Mouse (Mus musculus): ENCODE data around the gene Fsip1. TPM values are rescaled to one million over a fixed set of nuclear protein-coding genes. Genes with fewer than 3 reads are reported as not detected.
A peak's percentile ranks its signal among the peaks of the same experiment; 100 is the strongest.

Fsip1 gene
- polyA plus RNA-seq, 1 experiment from 2014 or later: 2.5 TPM

GRCm38 (mm10) chr2:118203739-118204461 is 52.9 kb downstream of the Fsip1 start:
- WGBS: 7% methylated on average over 16 of the region's 16 CpGs
- H3K4me2 ChIP-seq (replicated peaks): peak overlapping the region; percentile 44
- peaks cover 32% of the 10 kb centered on the region for H3K4me1 ChIP-seq (replicated peaks; ENCODE audit: control insufficient read depth, insufficient read depth, low read length)
- no peaks in the 10 kb centered on the region for H3K27me3 ChIP-seq (ENCODE audit: control insufficient read depth, insufficient read depth, low read length)
- no peak overlapping the region for H3K4me3 ChIP-seq (replicated peaks; ENCODE audit: low read length)
- DNase-seq (ENCODE audit: low spot score) (peak; percentile 78), ATAC-seq (ENCODE audit: low FRiP score) (peak; percentile 88)
- H3K9ac ChIP-seq: peak overlapping the region; percentile 31
- H3K36me3 ChIP-seq (replicated peaks; ENCODE audit: control insufficient read depth, insufficient read depth): no peaks in the 10 kb centered on the region
- H3K27ac ChIP-seq: peak overlapping the region; percentile 84
- no peaks in the 10 kb centered on the region for H3K9me3 ChIP-seq (ENCODE audit: control insufficient read depth, low read length)

- no peaks in the 10 kb centered on the region for H3K36me3 ChIP-seq (replicated peaks; ENCODE audit: control insufficient read depth, insufficient read depth)
- ATAC-seq (ENCODE audit: low FRiP score): no peak
- no peaks in the 10 kb centered on the region for H3K27me3 ChIP-seq (ENCODE audit: control insufficient read depth, insufficient read depth, low read length)
- 38% methylated on average over 2 of the region's 2 CpGs for WGBS
- H3K9me3 ChIP-seq (ENCODE audit: control insufficient read depth, low read length): no peaks in the 10 kb centered on the region
- no peak overlapping the region for H3K4me3 ChIP-seq (replicated peaks; ENCODE audit: low read length)
- no peak overlapping the region for H3K9ac ChIP-seq
- peaks cover 32% of the 10 kb centered on the region for H3K4me1 ChIP-seq (replicated peaks; ENCODE audit: control insufficient read depth, insufficient read depth, low read length)
- peak overlapping the region; percentile 44; the same call in 1 of the 2 replicates for H3K4me2 ChIP-seq (replicated peaks)
- DNase-seq (ENCODE audit: low spot score): peak; percentile 58
- peak overlapping the region; percentile 84 for H3K27ac ChIP-seq
These were observed 53.8 kb downstream of the Fsip1 start for GRCm38 (mm10) chr2:118202934-118203333.

- Histone ChIP-seq H3K9me3 (ENCODE audit: control insufficient read depth, low read length) (no peaks in the 10 kb centered on the region), H3K27ac (0 out of 2 replicates have a peak overlapping the region, but pooled peaks have one; percentile 23), H3K36me3 (replicated peaks; ENCODE audit: control insufficient read depth, insufficient read depth) (no peaks in the 10 kb centered on the region), H3K4me2 (replicated peaks) (no peak overlapping the region), H3K9ac (no peak overlapping the region), H3K27me3 (ENCODE audit: control insufficient read depth, insufficient read depth, low read length) (no peaks in the 10 kb centered on the region), H3K4me1 (replicated peaks; ENCODE audit: control insufficient read depth, insufficient read depth, low read length) (peaks cover 32% of the 10 kb centered on the region), H3K4me3 (replicated peaks; ENCODE audit: low read length) (no peak overlapping the region)
- ATAC-seq (ENCODE audit: low FRiP score) (no peak), DNase-seq (ENCODE audit: low spot score) (no peak)
These were observed 54.8 kb downstream of the Fsip1 start for GRCm38 (mm10) chr2:118201983-118202382.

GRCm38 (mm10) chr2:118199867-118200266 is 56.9 kb downstream of the Fsip1 start:
- H3K4me2 ChIP-seq (replicated peaks): no peak overlapping the region
- H3K27ac ChIP-seq: no peak overlapping the region
- 0 out of 2 replicates have a peak, but pooled peaks have one; percentile 44 for ATAC-seq (ENCODE audit: low FRiP score)
- H3K9me3 ChIP-seq (ENCODE audit: control insufficient read depth, low read length): no peaks in the 10 kb centered on the region
- no peak overlapping the region for H3K9ac ChIP-seq
- no peaks in the 10 kb centered on the region for H3K36me3 ChIP-seq (replicated peaks; ENCODE audit: control insufficient read depth, insufficient read depth)
- no peak overlapping the region for H3K4me3 ChIP-seq (replicated peaks; ENCODE audit: low read length)
- DNase-seq (ENCODE audit: low spot score): peak; percentile 88
- peaks cover 25% of the 10 kb centered on the region for H3K4me1 ChIP-seq (replicated peaks; ENCODE audit: control insufficient read depth, insufficient read depth, low read length)
- H3K27me3 ChIP-seq (ENCODE audit: control insufficient read depth, insufficient read depth, low read length): no peaks in the 10 kb centered on the region
- WGBS: 2% methylated on average over 5 of the region's 5 CpGs

- 80% methylated on average over 3 of the region's 3 CpGs for WGBS
These were observed 59.8 kb downstream of the Fsip1 start for GRCm38 (mm10) chr2:118196966-118197365.

GRCm38 (mm10) chr2:118182136-118182535 is 74.6 kb downstream of the Fsip1 start:
- Histone ChIP-seq H3K27me3 (ENCODE audit: control insufficient read depth, insufficient read depth, low read length) (no peaks in the 10 kb centered on the region), H3K36me3 (replicated peaks; ENCODE audit: control insufficient read depth, insufficient read depth) (no peaks in the 10 kb centered on the region), H3K4me3 (replicated peaks; ENCODE audit: low read length) (no peak overlapping the region), H3K9me3 (ENCODE audit: control insufficient read depth, low read length) (no peaks in the 10 kb centered on the region), H3K9ac (no peak overlapping the region), H3K27ac (no peak overlapping the region), H3K4me1 (replicated peaks; ENCODE audit: control insufficient read depth, insufficient read depth, low read length) (no peaks in the 10 kb centered on the region), H3K4me2 (replicated peaks) (no peak overlapping the region)
- WGBS: 91% methylated on average over 2 of the region's 2 CpGs
- DNase-seq (ENCODE audit: low spot score) (no peak), ATAC-seq (ENCODE audit: low FRiP score) (no peak)

More at GRCm38 (mm10) chr2:118196966-118197365, 59.8 kb downstream of the Fsip1 start:
- ATAC-seq (ENCODE audit: low FRiP score) (no peak), DNase-seq (ENCODE audit: low spot score) (no peak)
- H3K27me3 ChIP-seq (ENCODE audit: control insufficient read depth, insufficient read depth, low read length): no peaks in the 10 kb centered on the region
- no peaks in the 10 kb centered on the region for H3K4me1 ChIP-seq (replicated peaks; ENCODE audit: control insufficient read depth, insufficient read depth, low read length)
- H3K9me3 ChIP-seq (ENCODE audit: control insufficient read depth, low read length): no peaks in the 10 kb centered on the region
- no peak overlapping the region for H3K4me2 ChIP-seq (replicated peaks)
- H3K36me3 ChIP-seq (replicated peaks; ENCODE audit: control insufficient read depth, insufficient read depth): no peaks in the 10 kb centered on the region
- no peak overlapping the region for H3K27ac ChIP-seq
- H3K9ac ChIP-seq: no peak overlapping the region
- H3K4me3 ChIP-seq (replicated peaks; ENCODE audit: low read length): no peak overlapping the region

GRCm38 (mm10) chr2:118179873-118180585 is 76.7 kb downstream of the Fsip1 start:
- peak overlapping the region; percentile 39 for H3K4me2 ChIP-seq (replicated peaks)
- no peak overlapping the region for H3K4me3 ChIP-seq (replicated peaks; ENCODE audit: low read length)
- no peaks in the 10 kb centered on the region for H3K36me3 ChIP-seq (replicated peaks; ENCODE audit: control insufficient read depth, insufficient read depth)
- no peak overlapping the region for H3K27ac ChIP-seq
- H3K27me3 ChIP-seq (ENCODE audit: control insufficient read depth, insufficient read depth, low read length): no peaks in the 10 kb centered on the region
- H3K4me1 ChIP-seq (replicated peaks; ENCODE audit: control insufficient read depth, insufficient read depth, low read length): no peaks in the 10 kb centered on the region
- no peak for ATAC-seq (ENCODE audit: low FRiP score)
- DNase-seq (ENCODE audit: low spot score): no peak
- H3K9me3 ChIP-seq (ENCODE audit: control insufficient read depth, low read length): no peaks in the 10 kb centered on the region
- H3K9ac ChIP-seq: 0 out of 2 replicates have a peak overlapping the region, but pooled peaks have one; percentile 24

- peak overlapping the region; percentile 39 for H3K4me2 ChIP-seq (replicated peaks)
- H3K4me1 ChIP-seq (replicated peaks; ENCODE audit: control insufficient read depth, insufficient read depth, low read length): no peaks in the 10 kb centered on the region
- no peaks in the 10 kb centered on the region for H3K36me3 ChIP-seq (replicated peaks; ENCODE audit: control insufficient read depth, insufficient read depth)
- 0 out of 2 replicates have a peak overlapping the region, but pooled peaks have one; percentile 24 for H3K9ac ChIP-seq
- H3K9me3 ChIP-seq (ENCODE audit: control insufficient read depth, low read length): no peaks in the 10 kb centered on the region
- H3K4me3 ChIP-seq (replicated peaks; ENCODE audit: low read length): no peak overlapping the region
- DNase-seq (ENCODE audit: low spot score): no peak
- no peaks in the 10 kb centered on the region for H3K27me3 ChIP-seq (ENCODE audit: control insufficient read depth, insufficient read depth, low read length)
- WGBS: 2% methylated on average over 8 of the region's 10 CpGs
- no peak for ATAC-seq (ENCODE audit: low FRiP score)
- H3K27ac ChIP-seq: no peak overlapping the region
These were observed 77.3 kb downstream of the Fsip1 start for GRCm38 (mm10) chr2:118179472-118179871.

GRCm38 (mm10) chr2:118174558-118175383 is 82.0 kb downstream of the Fsip1 start:
- H3K4me2 ChIP-seq (replicated peaks): no peak overlapping the region
- no peaks in the 10 kb centered on the region for H3K36me3 ChIP-seq (replicated peaks; ENCODE audit: control insufficient read depth, insufficient read depth)
- 0 out of 2 replicates have a peak, but pooled peaks cover 5% of the 10 kb centered on the region for H3K9me3 ChIP-seq (ENCODE audit: control insufficient read depth, low read length)
- 84% methylated on average over 10 of the region's 10 CpGs for WGBS
- no peaks in the 10 kb centered on the region for H3K27me3 ChIP-seq (ENCODE audit: control insufficient read depth, insufficient read depth, low read length)
- DNase-seq (ENCODE audit: low spot score) (no peak), ATAC-seq (ENCODE audit: low FRiP score) (no peak)
- H3K27ac ChIP-seq: no peak overlapping the region
- no peak overlapping the region for H3K9ac ChIP-seq
- no peak overlapping the region for H3K4me3 ChIP-seq (replicated peaks; ENCODE audit: low read length)
- no peaks in the 10 kb centered on the region for H3K4me1 ChIP-seq (replicated peaks; ENCODE audit: control insufficient read depth, insufficient read depth, low read length)
